Mouse (Mus musculus): ENCODE measurements around the gene Jade2. TPM values are rescaled to one million over a fixed set of nuclear protein-coding genes. Genes with fewer than 3 reads are reported as not detected.

Jade2 gene
- total and polyA plus RNA-seq, 3 experiments = 25.6 to 60.1 (median 58.2) TPM

- Histone ChIP-seq H3K27me3 (replicated peaks) (no peaks in the 10 kb centered on the region), H3K4me2 (ENCODE audit: insufficient read depth, low read depth, poor library complexity, severe bottlenecking) (no peak overlapping the region), H3K4me3 (replicated peaks in 1 of 3; ENCODE audit: low read depth in 2 of 3, low read length in 2 of 3, poor library complexity in 1 of 3) (no peak overlapping the region), H3K27ac (ENCODE audit: insufficient read depth, low read depth) (peak overlapping the region; percentile 47; the same call in 1 of the 2 replicates), H3K9ac (ENCODE audit: insufficient read depth, low read depth) (no peak overlapping the region), H3K9me3 (replicated peaks; ENCODE audit: low read length) (peaks cover 4% of the 10 kb centered on the region), H3K36me3 (replicated peaks in 1 of 2; ENCODE audit: control insufficient read depth in 1 of 2, insufficient read depth in 1 of 2, low read length in 1 of 2) (peaks cover 92 to 98% of the 10 kb centered on the region in 2 experiments), H3K79me2 (replicated peaks; ENCODE audit: control insufficient read depth, extremely low read depth, insufficient read depth, poor library complexity, severe bottlenecking) (peaks cover 42% of the 10 kb centered on the region), H3K4me1 (ENCODE audit: control insufficient read depth in 1 of 2, insufficient read depth in 2 of 2) (peaks cover 47 to 66% of the 10 kb centered on the region in 2 experiments)
- DNase-seq (ENCODE audit: extremely low read depth) = no peak
- dilution Hi-C loops (cut with MboI; ENCODE audit: extremely low pct_ligation_motif_present, extremely low pct_unique_long_range_greater_than_20kb, low sequenced_read_pairs) (no loop called here), in situ Hi-C loops (cut with MboI; ENCODE audit: low pct_ligation_motif_present, low pct_unique_long_range_greater_than_20kb, low sequenced_read_pairs) (loop anchor here (10.0 kb wide), 1 partner anchor 140 kb away; the partner anchor contains the start of gene Cdkn2aipnl)
- TF ChIP-seq EP300 (IDR thresholded peaks at IDR 0.05; ENCODE audit: low read length) (no peak), ZC3H11A (IDR thresholded peaks at IDR 0.05; ENCODE audit: low read depth, low read length) (no peak), UBTF (IDR thresholded peaks at IDR 0.05; ENCODE audit: low read depth, low read length) (no peak), ZMIZ1 (IDR thresholded peaks at IDR 0.05; ENCODE audit: low read depth, low read length) (no peak), GABPA (IDR thresholded peaks at IDR 0.05; ENCODE audit: insufficient replicate concordance, low read depth, low read length) (no peak), NRF1 (IDR thresholded peaks at IDR 0.05; ENCODE audit: low read depth, low read length) (no peak), USF1 (IDR thresholded peaks at IDR 0.05; ENCODE audit: low read depth, low read length) (no peak), BHLHE40 (IDR thresholded peaks at IDR 0.05; ENCODE audit: low read depth, low read length) (no peak), JUND (conservative IDR thresholded peaks at IDR 0.05; ENCODE audit: low read depth, low read length) (no peak), CTCF (conservative IDR thresholded peaks at IDR 0.05 in 1 of 2, IDR thresholded peaks at IDR 0.05 in 1 of 2; ENCODE audit: low read depth in 2 of 2, low read length in 2 of 2) (no peak)
These were observed 32.5 kb downstream of the Jade2 start for GRCm38 (mm10) chr11:51824867-51825424.

GRCm38 (mm10) chr11:51823963-51824753 is 33.3 kb downstream of the Jade2 start:
- Histone ChIP-seq H3K4me1 (ENCODE audit: control insufficient read depth in 1 of 2, insufficient read depth in 2 of 2) (peaks cover 54 to 72% of the 10 kb centered on the region in 2 experiments), H3K27me3 (replicated peaks) (no peaks in the 10 kb centered on the region), H3K4me2 (ENCODE audit: insufficient read depth, low read depth, poor library complexity, severe bottlenecking) (no peak overlapping the region), H3K79me2 (replicated peaks; ENCODE audit: control insufficient read depth, extremely low read depth, insufficient read depth, poor library complexity, severe bottlenecking) (peaks cover 41% of the 10 kb centered on the region), H3K4me3 (replicated peaks in 1 of 3; ENCODE audit: low read depth in 2 of 3, low read length in 2 of 3, poor library complexity in 1 of 3) (no peak overlapping the region), H3K27ac (ENCODE audit: insufficient read depth, low read depth) (peak overlapping the region; percentile 68), H3K9ac (ENCODE audit: insufficient read depth, low read depth) (no peak overlapping the region), H3K9me3 (replicated peaks; ENCODE audit: low read length) (peaks cover 4% of the 10 kb centered on the region), H3K36me3 (replicated peaks in 1 of 2; ENCODE audit: control insufficient read depth in 1 of 2, insufficient read depth in 1 of 2, low read length in 1 of 2) (peaks cover 93 to 98% of the 10 kb centered on the region in 2 experiments)
- dilution Hi-C loops (cut with MboI; ENCODE audit: extremely low pct_ligation_motif_present, extremely low pct_unique_long_range_greater_than_20kb, low sequenced_read_pairs) = no loop called here
- no peak for DNase-seq (ENCODE audit: extremely low read depth)
- in situ Hi-C loops (cut with MboI; ENCODE audit: low pct_ligation_motif_present, low pct_unique_long_range_greater_than_20kb, low sequenced_read_pairs) = loop anchor here (10.0 kb wide), 1 partner anchor 141 kb away; the partner anchor contains the start of gene Cdkn2aipnl
- TF ChIP-seq IRF4 (IDR thresholded peaks at IDR 0.05; ENCODE audit: low read depth, low read length) (no peak), MXI1 (IDR thresholded peaks at IDR 0.05; ENCODE audit: low read depth, low read length) (no peak), EP300 (IDR thresholded peaks at IDR 0.05; ENCODE audit: low read length) (no peak), JUN (IDR thresholded peaks at IDR 0.05; ENCODE audit: insufficient read depth, low read depth, low read length) (no peak), ZC3H11A (IDR thresholded peaks at IDR 0.05; ENCODE audit: low read depth, low read length) (no peak), RCOR1 (conservative IDR thresholded peaks at IDR 0.05; ENCODE audit: low read depth, low read length) (no peak), JUND (conservative IDR thresholded peaks at IDR 0.05; ENCODE audit: low read depth, low read length) (no peak), POLR2AphosphoS2 (IDR thresholded peaks at IDR 0.05; ENCODE audit: low read depth, low read length) (no peak), BHLHE40 (IDR thresholded peaks at IDR 0.05; ENCODE audit: low read depth, low read length) (no peak), MAZ (IDR thresholded peaks at IDR 0.05; ENCODE audit: low read depth, low read length) (no peak), NELFE (IDR thresholded peaks at IDR 0.05; ENCODE audit: low read depth, low read length) (no peak), MYC (IDR thresholded peaks at IDR 0.05; ENCODE audit: low read depth, low read length) (no peak), SIN3A (IDR thresholded peaks at IDR 0.05; ENCODE audit: low read length) (no peak), MAFK (IDR thresholded peaks at IDR 0.05; ENCODE audit: insufficient replicate concordance, low read length) (no peak), ZKSCAN1 (IDR thresholded peaks at IDR 0.05; ENCODE audit: borderline replicate concordance, low read depth, low read length) (no peak), RAD21 (IDR thresholded peaks at IDR 0.05; ENCODE audit: low read depth, low read length) (no peak), KAT2A (IDR thresholded peaks at IDR 0.05; ENCODE audit: insufficient replicate concordance, low read length) (no peak)
